Mouse (Mus musculus) liver, postnatal 0 days (tissue): ENCODE results near the gene Ppfia3.

ENCODE experiments used
- CTCF ChIP-seq: sonication (generic); IDR thresholded peaks from 2 replicates; pipeline ENCODE4 v1.5.1; 2016; ENCODE audit warnings: antibody characterized with exemption, low read depth
- EP300 ChIP-seq: IDR thresholded peaks from 2 replicates; pipeline ENCODE4 v1.6.1; 2016; ENCODE audit warnings: antibody characterized with exemption, low read depth, mild to moderate bottlenecking

DNA sequence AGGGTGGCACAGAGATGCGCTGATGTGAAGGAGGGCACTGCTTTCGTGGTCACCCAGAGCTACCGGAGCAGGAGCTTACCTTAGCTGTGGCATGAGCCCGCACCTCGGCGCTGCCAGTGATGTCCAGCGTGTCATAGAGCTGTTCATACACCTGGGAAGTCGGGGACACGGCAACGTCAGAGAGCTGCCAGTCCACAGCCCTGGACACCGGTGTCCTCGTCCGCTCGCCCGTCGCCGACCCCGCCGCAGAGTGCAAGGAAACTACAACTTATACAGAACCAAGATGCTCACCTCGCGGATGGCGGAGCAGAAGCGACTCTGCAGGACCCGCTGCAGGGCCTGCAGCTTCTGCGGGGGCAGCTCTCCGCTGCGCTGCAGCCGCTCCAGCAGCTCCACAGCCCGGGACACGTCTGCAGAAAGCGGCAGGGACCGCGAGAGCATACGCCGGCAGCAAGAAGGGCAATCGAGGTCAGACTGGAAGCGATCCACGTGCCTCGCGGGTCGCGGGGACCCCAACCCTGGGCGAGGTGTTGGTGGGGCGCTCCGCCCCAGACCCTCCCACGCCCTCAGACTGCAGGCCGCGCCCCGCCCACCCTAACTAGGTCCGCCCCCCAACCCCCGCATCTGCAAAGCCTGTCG is 3.1 kb upstream of the Ppfia3 start:
- TF ChIP-seq CTCF (no peak), EP300 (no peak)
